Mouse (Mus musculus) C2C12 (cell line): ENCODE results near the gene Zic4.

ENCODE experiments used
- CTCF ChIP-seq: IDR thresholded peaks from one replicate; pipeline ENCODE4 v1.5.1; 2011; ENCODE audit not compliant: control insufficient read depth, insufficient read depth, insufficient read length
- FOSL1 ChIP-seq: IDR thresholded peaks from one replicate; pipeline ENCODE4 v1.8.0; 2011; ENCODE audit warnings: mild to moderate bottlenecking, low read length; ENCODE audit not compliant: poor library complexity, insufficient read depth, severe bottlenecking
- MYOD1 ChIP-seq: IDR thresholded peaks from one replicate; pipeline ENCODE4 v1.6.1; 2011; ENCODE audit warnings: low read depth; ENCODE audit not compliant: control insufficient read depth, insufficient read length
- USF1 ChIP-seq: IDR thresholded peaks from one replicate; pipeline ENCODE4 v1.6.1; 2011; ENCODE audit warnings: low read depth, mild to moderate bottlenecking, control low read depth, moderate library complexity

- no peak for TF ChIP-seq FOSL1
- TF ChIP-seq MYOD1 = no peak
- no peak for TF ChIP-seq CTCF
- TF ChIP-seq USF1 = no peak
Measured at GRCm38 (mm10) chr9:91364127-91364970, 2.1 kb downstream of the Zic4 start.
